Mouse (Mus musculus): ENCODE data around the gene Arsk. TPM values are rescaled to one million over a fixed set of nuclear protein-coding genes. Genes with fewer than 3 reads are reported as not detected.

The Arsk gene
- polyA plus RNA-seq, 1 experiment from 2014 or later = 4.2 TPM

GRCm38 (mm10) chr13:76062569-76062968, 35.9 kb downstream of the Arsk start:
- Histone ChIP-seq H3K4me1 (no peaks in the 10 kb centered on the region), H3K9ac (replicated peaks) (no peak overlapping the region), H3K4me2 (no peak overlapping the region), H3K9me3 (replicated peaks) (no peaks in the 10 kb centered on the region), H3K36me3 (no peaks in the 10 kb centered on the region; the same call in 1 of the 2 replicates), H3K27me3 (replicated peaks) (peaks cover 5% of the 10 kb centered on the region), H3K4me3 (replicated peaks) (no peak overlapping the region), H3K27ac (replicated peaks) (no peak overlapping the region)
- no peak for ATAC-seq (ENCODE audit: low FRiP score)
- 98% methylated on average over 3 of the region's 3 CpGs for WGBS

DNA sequence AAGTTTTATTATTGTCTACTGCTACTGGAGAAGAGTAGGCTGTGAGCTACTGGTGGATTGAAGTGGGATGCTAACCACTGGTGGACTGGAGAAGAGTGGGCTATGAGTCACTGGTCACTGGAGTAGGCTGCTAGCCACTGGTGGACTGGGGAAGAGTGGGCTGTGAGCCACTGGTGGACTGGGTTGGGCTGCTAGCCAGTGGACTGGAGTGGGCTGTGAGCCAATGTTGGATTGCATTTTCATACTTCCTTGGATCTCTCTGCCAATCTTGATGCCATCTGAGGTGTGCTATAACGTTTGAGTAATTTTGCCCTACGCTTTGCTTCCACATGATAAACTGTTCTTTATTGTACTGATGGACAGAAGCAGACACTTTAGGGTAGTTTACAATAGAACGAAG, 36.3 kb downstream of the Arsk start:
- Histone ChIP-seq H3K27me3 (replicated peaks) (peaks cover 5% of the 10 kb centered on the region), H3K9ac (replicated peaks) (no peak overlapping the region), H3K27ac (replicated peaks) (no peak overlapping the region), H3K9me3 (replicated peaks) (no peaks in the 10 kb centered on the region), H3K4me1 (no peaks in the 10 kb centered on the region), H3K4me2 (no peak overlapping the region), H3K36me3 (no peaks in the 10 kb centered on the region; the same call in 1 of the 2 replicates), H3K4me3 (replicated peaks) (no peak overlapping the region)
- ATAC-seq (ENCODE audit: low FRiP score) = no peak
- WGBS = 95% methylated on average over 3 of the region's 3 CpGs

- WGBS = 91% methylated on average over 4 of the region's 4 CpGs
- no peak for ATAC-seq (ENCODE audit: low FRiP score)
- H3K4me1 ChIP-seq = peaks cover 17% of the 10 kb centered on the region
- H3K4me3 ChIP-seq (replicated peaks) = no peak overlapping the region
- H3K9me3 ChIP-seq (replicated peaks) = no peaks in the 10 kb centered on the region
- no peaks in the 10 kb centered on the region; the same call in 1 of the 2 replicates for H3K36me3 ChIP-seq
- peaks cover 11% of the 10 kb centered on the region for H3K27me3 ChIP-seq (replicated peaks)
- no peak overlapping the region for H3K4me2 ChIP-seq
- H3K27ac ChIP-seq (replicated peaks) = no peak overlapping the region
- no peak overlapping the region for H3K9ac ChIP-seq (replicated peaks)
Measured at GRCm38 (mm10) chr13:76059591-76059990, 38.9 kb downstream of the Arsk start.

- H3K4me1 ChIP-seq = peaks cover 17% of the 10 kb centered on the region
- peak overlapping the region; percentile 85 for H3K4me2 ChIP-seq
- peak overlapping the region; percentile 51; the same call in 1 of the 2 replicates for H3K4me3 ChIP-seq (replicated peaks)
- no peaks in the 10 kb centered on the region for H3K9me3 ChIP-seq (replicated peaks)
- no peaks in the 10 kb centered on the region for H3K36me3 ChIP-seq
- WGBS = 64% methylated on average over 10 of the region's 10 CpGs
- peaks cover 26% of the 10 kb centered on the region for H3K27me3 ChIP-seq (replicated peaks)
- ATAC-seq (ENCODE audit: low FRiP score) = no peak
- no peak overlapping the region for H3K27ac ChIP-seq (replicated peaks)
- no peak overlapping the region for H3K9ac ChIP-seq (replicated peaks)
Measured at GRCm38 (mm10) chr13:76057267-76058069, 41.0 kb downstream of the Arsk start.

DNA sequence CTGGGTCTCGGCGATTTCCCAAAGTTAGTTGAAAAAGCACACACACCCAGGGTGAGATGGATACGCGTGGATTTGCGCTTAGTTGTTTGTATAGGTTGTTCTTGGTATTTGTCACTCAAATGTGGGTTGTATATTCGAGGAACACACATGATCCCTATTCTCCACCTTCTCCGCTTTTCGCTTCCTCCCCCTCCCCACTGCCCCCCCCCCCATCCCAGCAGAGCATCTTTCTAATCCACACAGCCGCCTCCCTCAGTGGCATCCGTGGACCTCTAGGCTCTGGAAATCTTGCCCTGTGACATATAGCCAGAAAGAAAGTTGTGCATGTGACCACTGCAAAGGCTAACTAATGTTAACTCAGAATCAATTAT, 41.6 kb downstream of the Arsk start, which contains the start of gene Gpr150:
Gene Gpr150, minus strand, starts transcription at position 101 of the 371 bp plus-strand sequence.
- ATAC-seq (ENCODE audit: low FRiP score) = no peak
- H3K36me3 ChIP-seq = no peaks in the 10 kb centered on the region
- H3K27ac ChIP-seq (replicated peaks) = peak within 1 kb of the TSS; percentile 42
- peak within 1 kb of the TSS; percentile 51 for H3K4me3 ChIP-seq (replicated peaks)
- H3K9ac ChIP-seq (replicated peaks) = peak within 1 kb of the TSS; percentile 44
- peaks cover 26% of the 10 kb centered on the region for H3K27me3 ChIP-seq (replicated peaks)
- H3K9me3 ChIP-seq (replicated peaks) = no peaks in the 10 kb centered on the region
- H3K4me2 ChIP-seq = peak within 1 kb of the TSS; percentile 85
- peaks cover 17% of the 10 kb centered on the region for H3K4me1 ChIP-seq
- WGBS = 14% methylated on average over 10 of the region's 10 CpGs

GRCm38 (mm10) chr13:76056261-76056724, 42.2 kb downstream of the Arsk start:
- peaks cover 26% of the 10 kb centered on the region for H3K27me3 ChIP-seq (replicated peaks)
- peak overlapping the region; percentile 44 for H3K9ac ChIP-seq (replicated peaks)
- peak; percentile 94 for ATAC-seq (ENCODE audit: low FRiP score)
- H3K4me2 ChIP-seq = peak overlapping the region; percentile 85
- H3K4me3 ChIP-seq (replicated peaks) = peak overlapping the region; percentile 51
- peaks cover 17% of the 10 kb centered on the region for H3K4me1 ChIP-seq
- H3K27ac ChIP-seq (replicated peaks) = peak overlapping the region; percentile 42
- H3K36me3 ChIP-seq = no peaks in the 10 kb centered on the region
- no peaks in the 10 kb centered on the region for H3K9me3 ChIP-seq (replicated peaks)
- under 1% methylated on average over 34 of the region's 34 CpGs for WGBS

DNA sequence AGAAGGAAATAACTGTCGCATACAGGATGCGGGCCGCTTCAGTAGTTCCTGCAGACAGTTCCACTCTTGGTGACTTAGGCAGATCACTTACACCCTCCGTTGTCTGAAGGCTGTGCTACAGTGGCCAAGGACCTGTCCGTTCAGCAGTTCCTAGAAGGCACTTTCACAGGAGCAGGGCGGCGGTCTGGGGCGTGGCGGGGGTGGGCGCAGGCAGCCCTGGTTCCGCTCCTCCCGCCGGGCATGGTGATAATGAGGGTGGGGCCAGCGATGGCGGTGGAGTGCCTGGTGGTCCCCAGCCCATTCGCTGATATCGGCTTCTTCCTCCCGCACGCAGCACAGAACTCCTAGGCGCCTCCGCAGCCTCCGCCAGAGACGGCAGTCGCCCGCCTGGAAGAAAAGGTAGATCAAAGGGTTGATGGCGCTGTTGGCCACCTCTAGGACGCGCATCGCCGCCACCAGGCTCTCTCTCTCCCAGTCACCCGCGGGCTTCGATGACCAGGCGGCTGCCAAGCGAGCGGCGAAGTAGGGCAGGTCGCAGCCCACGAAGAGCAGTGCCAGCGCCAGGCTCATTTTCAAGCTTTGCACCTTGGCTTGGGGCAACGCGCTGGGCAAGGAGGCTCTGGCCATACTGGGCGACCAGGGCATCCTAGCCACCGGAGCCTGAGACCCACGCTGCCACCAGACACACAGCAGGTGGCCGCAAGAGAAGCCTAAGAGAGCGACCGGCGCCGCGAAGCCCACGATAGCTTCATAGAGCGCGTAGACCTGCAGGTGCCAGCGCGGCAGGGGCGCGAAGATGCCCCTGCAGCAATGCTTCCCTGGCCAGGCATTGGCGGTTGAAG, 42.8 kb downstream of the Arsk start:
- Histone ChIP-seq H3K9ac (replicated peaks) (peak overlapping the region; percentile 44), H3K9me3 (replicated peaks) (no peaks in the 10 kb centered on the region), H3K36me3 (no peaks in the 10 kb centered on the region), H3K4me2 (peak overlapping the region; percentile 85), H3K27me3 (replicated peaks) (peaks cover 26% of the 10 kb centered on the region), H3K27ac (replicated peaks) (peak overlapping the region; percentile 42), H3K4me3 (replicated peaks) (peak overlapping the region; percentile 51), H3K4me1 (peaks cover 17% of the 10 kb centered on the region)
- WGBS = under 1% methylated on average over 58 of the region's 59 CpGs
- peak; percentile 87 for ATAC-seq (ENCODE audit: low FRiP score)

DNA sequence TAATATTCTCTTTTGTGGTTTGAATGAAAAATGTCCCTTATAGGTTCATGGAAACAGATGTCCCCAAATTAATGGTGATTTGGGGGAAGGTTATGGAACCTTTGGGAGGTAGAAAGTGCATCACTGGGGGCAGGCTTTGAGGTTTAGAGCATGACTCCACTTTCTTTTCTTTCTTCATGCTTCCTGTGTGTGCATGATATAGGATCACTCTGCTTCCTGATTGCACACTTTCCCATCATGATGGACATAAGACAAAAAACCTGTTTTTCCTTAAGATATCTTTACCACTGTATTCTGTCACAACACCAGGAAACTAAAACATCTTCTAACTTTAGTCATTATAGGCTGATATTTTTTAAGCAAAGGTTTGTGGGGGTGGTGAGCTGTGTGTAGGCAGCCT, 53.5 kb downstream of the Arsk start:
- H3K4me2 ChIP-seq = no peak overlapping the region
- no peak overlapping the region for H3K27ac ChIP-seq (replicated peaks)
- no peak for ATAC-seq (ENCODE audit: low FRiP score)
- no peaks in the 10 kb centered on the region for H3K27me3 ChIP-seq (replicated peaks)
- no peaks in the 10 kb centered on the region for H3K36me3 ChIP-seq
- no peak overlapping the region for H3K4me3 ChIP-seq (replicated peaks)
- H3K9ac ChIP-seq (replicated peaks) = no peak overlapping the region
- no peaks in the 10 kb centered on the region for H3K9me3 ChIP-seq (replicated peaks)
- H3K4me1 ChIP-seq = no peaks in the 10 kb centered on the region

DNA sequence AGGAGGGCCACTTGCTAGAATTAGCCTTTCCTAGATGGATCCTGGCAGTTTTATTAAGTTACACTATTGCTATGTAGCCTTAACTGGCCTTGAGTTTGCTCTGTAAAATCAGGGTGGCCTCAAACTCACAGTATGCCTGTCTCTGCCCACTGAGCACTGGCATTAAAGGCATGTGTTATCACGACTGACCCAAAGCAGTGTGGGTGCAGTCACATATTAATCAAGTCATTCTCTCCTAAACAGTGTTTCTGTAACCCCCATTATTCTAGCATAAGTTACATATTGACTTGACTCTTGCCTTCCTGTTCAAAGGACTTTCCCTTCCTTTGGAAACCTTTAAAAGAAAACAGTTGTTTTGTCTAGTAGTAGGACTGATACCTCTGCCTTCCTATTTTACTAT, 56.0 kb downstream of the Arsk start:
- Histone ChIP-seq H3K36me3 (no peaks in the 10 kb centered on the region), H3K9ac (replicated peaks) (no peak overlapping the region), H3K4me3 (replicated peaks) (no peak overlapping the region), H3K27me3 (replicated peaks) (no peaks in the 10 kb centered on the region), H3K27ac (replicated peaks) (no peak overlapping the region), H3K9me3 (replicated peaks) (no peaks in the 10 kb centered on the region), H3K4me2 (no peak overlapping the region), H3K4me1 (no peaks in the 10 kb centered on the region)
- no peak for ATAC-seq (ENCODE audit: low FRiP score)
- 74% methylated on average over 1 of the region's 1 CpGs for WGBS

DNA sequence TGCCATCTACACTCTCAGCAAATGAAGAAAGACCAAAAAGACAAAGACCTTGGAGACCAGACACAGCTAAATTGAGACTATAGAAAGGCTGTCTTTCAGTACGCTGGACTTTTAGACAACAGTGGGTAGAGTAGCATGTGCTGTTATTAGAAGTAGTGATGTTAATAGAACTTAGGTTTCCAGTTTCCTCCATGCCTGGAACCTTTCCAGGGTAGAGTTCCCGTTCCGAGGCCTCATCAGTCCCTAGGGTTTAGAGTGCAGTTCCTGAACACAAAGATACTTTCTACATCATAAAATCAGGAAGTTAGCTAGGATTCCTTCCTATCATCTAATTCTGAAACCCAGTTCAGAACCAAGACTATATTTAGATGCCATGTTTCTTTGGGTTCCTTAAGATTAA, 73.9 kb downstream of the Arsk start:
- no peaks in the 10 kb centered on the region for H3K36me3 ChIP-seq
- no peak overlapping the region for H3K4me3 ChIP-seq (replicated peaks)
- no peak overlapping the region for H3K27ac ChIP-seq (replicated peaks)
- no peaks in the 10 kb centered on the region for H3K4me1 ChIP-seq
- no peak overlapping the region for H3K4me2 ChIP-seq
- H3K27me3 ChIP-seq (replicated peaks) = 0 out of 2 replicates have a peak, but pooled peaks cover 4% of the 10 kb centered on the region
- no peaks in the 10 kb centered on the region for H3K9me3 ChIP-seq (replicated peaks)
- no peak overlapping the region for H3K9ac ChIP-seq (replicated peaks)
- WGBS = 75% methylated on average over 3 of the region's 3 CpGs
- no peak for ATAC-seq (ENCODE audit: low FRiP score)

- Histone ChIP-seq H3K9me3 (replicated peaks) (no peaks in the 10 kb centered on the region), H3K4me3 (replicated peaks) (no peak overlapping the region), H3K4me2 (no peak overlapping the region), H3K27ac (replicated peaks) (no peak overlapping the region), H3K4me1 (peaks cover 11% of the 10 kb centered on the region), H3K9ac (replicated peaks) (no peak overlapping the region), H3K27me3 (replicated peaks) (0 out of 2 replicates have a peak, but pooled peaks cover 4% of the 10 kb centered on the region), H3K36me3 (no peaks in the 10 kb centered on the region)
- 94% methylated on average over 2 of the region's 2 CpGs for WGBS
- ATAC-seq (ENCODE audit: low FRiP score) = no peak
Measured at GRCm38 (mm10) chr13:76021782-76022181, 76.7 kb downstream of the Arsk start.
